Mouse (Mus musculus) embryonic facial prominence, embryonic 12.5 days (tissue): ENCODE results near the gene Lmnb2. TPM values are rescaled to one million over a fixed set of nuclear protein-coding genes. Genes with fewer than 3 reads are reported as not detected.

Source experiments
- ATAC-seq: fragments of 200-750 bp; cut with Nextera tagmentation; 2 replicates; pipeline ENCODE4 v1.8.0; 2017; ENCODE audit not compliant: insufficient number of reproducible peaks, insufficient read depth, low FRiP score, low TSS enrichment
- H3K27ac ChIP-seq: fragments of 300-500 bp; sonication (generic); 2 replicates; pipeline ENCODE4 v1.5.1; 2016; ENCODE audit warnings: mild to moderate bottlenecking
- H3K27me3 ChIP-seq: fragments of 300-500 bp; sonication (generic); 2 replicates; pipeline ENCODE4 v1.6.1; 2016; ENCODE audit warnings: mild to moderate bottlenecking, moderate library complexity
- H3K36me3 ChIP-seq: fragments of 300-500 bp; sonication (generic); 2 replicates; pipeline ENCODE4 v1.6.1; 2016; ENCODE audit warnings: mild to moderate bottlenecking
- H3K4me1 ChIP-seq: fragments of 300-500 bp; sonication (generic); 2 replicates; pipeline ENCODE4 v1.6.1; 2016
- H3K4me2 ChIP-seq: fragments of 300-500 bp; sonication (generic); replicated peaks from 2 replicates; pipeline ENCODE4 v1.6.1; 2016; ENCODE audit warnings: mild to moderate bottlenecking, moderate library complexity
- H3K4me3 ChIP-seq: fragments of 300-500 bp; sonication (generic); 2 replicates; pipeline ENCODE4 v1.5.1; 2016; ENCODE audit warnings: mild to moderate bottlenecking
- H3K9ac ChIP-seq: fragments of 300-500 bp; sonication (generic); 2 replicates; pipeline ENCODE4 v1.6.1; 2016; ENCODE audit warnings: mild to moderate bottlenecking, moderate library complexity
- H3K9me3 ChIP-seq: fragments of 300-500 bp; sonication (generic); 2 replicates; pipeline ENCODE4 v1.6.1; 2016; ENCODE audit warnings: mild to moderate bottlenecking, moderate library complexity
- WGBS: fragments of 180-500 bp; shearing (Covaris S2); methylation state at CpG from one replicate; pipeline ENCODE4 v1.1.7; 2016; 5-methylcytosine and 5-hydroxymethylcytosine counted together
- polyA plus RNA-seq: library from polyadenylated mRNA; unstranded; fragments of >200 nt; fragmentation: Nextera tagmentation; extraction: Ambion mirVana; gene quantifications from 2 replicates; pipeline ENCODE4 v1.2.1, GENCODE M21; 2016

Gene Lmnb2
- polyA plus RNA-seq, 1 experiment from 2014 or later, result 70.3 TPM

- Histone ChIP-seq H3K9me3 (no peaks in the 10 kb centered on the region), H3K36me3 (no peaks in the 10 kb centered on the region), H3K4me2 (no peak overlapping the region), H3K27me3 (no peaks in the 10 kb centered on the region), H3K9ac (no peak overlapping the region), H3K4me3 (no peak overlapping the region), H3K4me1 (peaks cover 16% of the 10 kb centered on the region; the same call in 1 of the 2 replicates), H3K27ac (no peak overlapping the region)
- no peak for ATAC-seq
- 48% methylated on average over 3 of the region's 3 CpGs for WGBS
Measured at GRCm38 (mm10) chr10:80925472-80925871, 7.4 kb upstream of the Lmnb2 start.

- no peak for ATAC-seq
- Histone ChIP-seq H3K4me2 (peak overlapping the region; percentile 55), H3K27ac (no peak overlapping the region), H3K9me3 (no peaks in the 10 kb centered on the region), H3K27me3 (no peaks in the 10 kb centered on the region), H3K4me3 (peak overlapping the region; percentile 30), H3K9ac (peak overlapping the region; percentile 45; the same call in 1 of the 2 replicates), H3K4me1 (peaks cover 20% of the 10 kb centered on the region), H3K36me3 (no peaks in the 10 kb centered on the region)
- WGBS, result 4% methylated on average over 16 of the region's 16 CpGs
Measured at GRCm38 (mm10) chr10:80921923-80922322, 3.9 kb upstream of the Lmnb2 start.

GRCm38 (mm10) chr10:80917336-80917778, 688 bp downstream of the Lmnb2 start:
- H3K9me3 ChIP-seq, result no peaks in the 10 kb centered on the region
- peak overlapping the region; percentile 88 for H3K9ac ChIP-seq
- WGBS, result 3% methylated on average over 15 of the region's 15 CpGs
- H3K27me3 ChIP-seq, result no peaks in the 10 kb centered on the region
- peak overlapping the region; percentile 95 for H3K4me2 ChIP-seq
- peaks cover 28% of the 10 kb centered on the region for H3K36me3 ChIP-seq
- peak overlapping the region; percentile 94 for H3K4me3 ChIP-seq
- peaks cover 28% of the 10 kb centered on the region for H3K4me1 ChIP-seq
- ATAC-seq, result peak; percentile 18; the same call in 1 of the 2 replicates
- peak overlapping the region; percentile 74; the same call in 1 of the 2 replicates for H3K27ac ChIP-seq

GRCm38 (mm10) chr10:80915736-80916135, 2.3 kb downstream of the Lmnb2 start:
- Histone ChIP-seq H3K9ac (no peak overlapping the region), H3K4me3 (no peak overlapping the region), H3K36me3 (peaks cover 42% of the 10 kb centered on the region), H3K27me3 (no peaks in the 10 kb centered on the region), H3K4me1 (peaks cover 22% of the 10 kb centered on the region), H3K4me2 (no peak overlapping the region), H3K9me3 (no peaks in the 10 kb centered on the region), H3K27ac (no peak overlapping the region)
- 85% methylated on average over 4 of the region's 4 CpGs for WGBS
- no peak for ATAC-seq

- no peaks in the 10 kb centered on the region for H3K27me3 ChIP-seq
- H3K36me3 ChIP-seq, result peaks cover 47% of the 10 kb centered on the region
- 83% methylated on average over 2 of the region's 2 CpGs for WGBS
Measured at GRCm38 (mm10) chr10:80915260-80915659, 2.8 kb downstream of the Lmnb2 start.

GRCm38 (mm10) chr10:80914253-80914656, 3.8 kb downstream of the Lmnb2 start:
- no peak for ATAC-seq
- 83% methylated on average over 5 of the region's 5 CpGs for WGBS
- H3K4me3 ChIP-seq, result no peak overlapping the region
- no peak overlapping the region; the same call in 1 of the 2 replicates for H3K9ac ChIP-seq
- H3K9me3 ChIP-seq, result no peaks in the 10 kb centered on the region
- no peaks in the 10 kb centered on the region for H3K27me3 ChIP-seq
- no peak overlapping the region for H3K27ac ChIP-seq
- peaks cover 22% of the 10 kb centered on the region for H3K4me1 ChIP-seq
- peaks cover 57% of the 10 kb centered on the region for H3K36me3 ChIP-seq
- no peak overlapping the region for H3K4me2 ChIP-seq

More at GRCm38 (mm10) chr10:80915260-80915659, 2.8 kb downstream of the Lmnb2 start:
- Histone ChIP-seq H3K4me3 (no peak overlapping the region), H3K9me3 (no peaks in the 10 kb centered on the region), H3K27ac (no peak overlapping the region), H3K4me1 (peaks cover 22% of the 10 kb centered on the region), H3K9ac (no peak overlapping the region), H3K4me2 (no peak overlapping the region)
- ATAC-seq, result no peak

GRCm38 (mm10) chr10:80913364-80914011, 4.6 kb downstream of the Lmnb2 start:
- Histone ChIP-seq H3K36me3 (peaks cover 65% of the 10 kb centered on the region), H3K4me2 (no peak overlapping the region), H3K4me3 (no peak overlapping the region), H3K9me3 (no peaks in the 10 kb centered on the region), H3K27ac (no peak overlapping the region), H3K4me1 (peaks cover 19% of the 10 kb centered on the region), H3K27me3 (no peaks in the 10 kb centered on the region), H3K9ac (no peak overlapping the region)
- WGBS, result 86% methylated on average over 7 of the region's 8 CpGs
- no peak for ATAC-seq

GRCm38 (mm10) chr10:80911891-80912290, 6.2 kb downstream of the Lmnb2 start:
- H3K9me3 ChIP-seq, result no peaks in the 10 kb centered on the region
- peaks cover 9% of the 10 kb centered on the region for H3K4me1 ChIP-seq
- no peak overlapping the region for H3K4me3 ChIP-seq
- H3K36me3 ChIP-seq, result peaks cover 80% of the 10 kb centered on the region
- ATAC-seq, result no peak
- no peak overlapping the region for H3K27ac ChIP-seq
- no peak overlapping the region for H3K9ac ChIP-seq
- H3K27me3 ChIP-seq, result no peaks in the 10 kb centered on the region
- H3K4me2 ChIP-seq, result no peak overlapping the region

GRCm38 (mm10) chr10:80911354-80911753, 6.7 kb downstream of the Lmnb2 start:
- Histone ChIP-seq H3K4me1 (peaks cover 3% of the 10 kb centered on the region; the same call in 1 of the 2 replicates), H3K36me3 (peaks cover 83% of the 10 kb centered on the region), H3K27ac (no peak overlapping the region), H3K4me2 (no peak overlapping the region), H3K4me3 (no peak overlapping the region), H3K9ac (no peak overlapping the region), H3K27me3 (no peaks in the 10 kb centered on the region), H3K9me3 (no peaks in the 10 kb centered on the region)
- WGBS, result 94% methylated on average over 4 of the region's 4 CpGs
- ATAC-seq, result 0 out of 2 replicates have a peak, but pooled peaks have one; percentile 10

GRCm38 (mm10) chr10:80909375-80910162, 8.5 kb downstream of the Lmnb2 start:
- Histone ChIP-seq H3K27me3 (no peaks in the 10 kb centered on the region), H3K9ac (no peak overlapping the region), H3K36me3 (peaks cover 90% of the 10 kb centered on the region), H3K4me2 (no peak overlapping the region), H3K27ac (no peak overlapping the region), H3K4me1 (no peaks in the 10 kb centered on the region), H3K4me3 (no peak overlapping the region), H3K9me3 (no peaks in the 10 kb centered on the region)
- WGBS, result 93% methylated on average over 22 of the region's 22 CpGs
- no peak for ATAC-seq

GRCm38 (mm10) chr10:80904709-80905108, 13.3 kb downstream of the Lmnb2 start:
- Histone ChIP-seq H3K4me1 (peaks cover 7% of the 10 kb centered on the region), H3K27me3 (no peaks in the 10 kb centered on the region), H3K9me3 (no peaks in the 10 kb centered on the region), H3K36me3 (peaks cover 72% of the 10 kb centered on the region), H3K9ac (no peak overlapping the region), H3K4me3 (no peak overlapping the region), H3K4me2 (no peak overlapping the region), H3K27ac (no peak overlapping the region)
- WGBS, result 92% methylated on average over 11 of the region's 11 CpGs
- no peak for ATAC-seq
